Mouse (Mus musculus) small intestine, adult 2 months (tissue): ENCODE results near the gene Adamts13. TPM values are rescaled to one million over a fixed set of nuclear protein-coding genes. Genes with fewer than 3 reads are reported as not detected.

Experiments
- H3K27ac ChIP-seq: fragments of 200-500 bp; 2 replicates; pipeline ENCODE4 v1.5.1; 2012; ENCODE audit warnings: low read depth, low read length, control low read depth, inconsistent platforms; ENCODE audit not compliant: insufficient read depth
- H3K27me3 ChIP-seq: fragments of 200-500 bp; 2 replicates; pipeline ENCODE4 v1.6.1; 2012; ENCODE audit warnings: mild to moderate bottlenecking, moderate library complexity, low read length, inconsistent platforms; ENCODE audit not compliant: control insufficient read depth, insufficient read depth
- H3K36me3 ChIP-seq: fragments of 200-500 bp; 2 replicates; pipeline ENCODE4 v1.6.1; 2012; ENCODE audit warnings: mild to moderate bottlenecking, low read length, control low read depth, inconsistent platforms; ENCODE audit not compliant: control insufficient read depth, insufficient read depth
- H3K4me1 ChIP-seq: fragments of 200-500 bp; 2 replicates; pipeline ENCODE4 v1.6.1; 2012; ENCODE audit warnings: low read length, inconsistent platforms, mixed read lengths; ENCODE audit not compliant: control insufficient read depth, insufficient read depth, insufficient read length
- H3K4me3 ChIP-seq: fragments of 200-500 bp; 2 replicates; pipeline ENCODE4 v1.5.1; 2012; ENCODE audit warnings: low read depth, mild to moderate bottlenecking, control low read depth, inconsistent platforms, low read length, moderate library complexity
- CTCF ChIP-seq: fragments of 200-500 bp; IDR thresholded peaks from 2 replicates; pipeline ENCODE4 v1.5.1; 2012; ENCODE audit warnings: low read depth, mild to moderate bottlenecking, control low read depth, inconsistent platforms, low read length, moderate library complexity, mixed read lengths; ENCODE audit not compliant: insufficient replicate concordance, insufficient read length; ENCODE audit errors: extremely low read depth
- POLR2A ChIP-seq: fragments of 200-500 bp; IDR thresholded peaks from 2 replicates; pipeline ENCODE4 v1.6.1; 2012; ENCODE audit warnings: low read depth, mild to moderate bottlenecking, control low read depth, inconsistent platforms, low read length, moderate library complexity
- WGBS: fragments of 180-500 bp; shearing (Covaris S2); methylation state at CpG from one replicate; pipeline ENCODE4 v1.1.7; 2018; 5-methylcytosine and 5-hydroxymethylcytosine counted together
- polyA plus RNA-seq: library from polyadenylated mRNA; depleted of rRNA; stranded (reverse); fragments of >200 nt; gene quantifications from 2 replicates; pipeline ENCODE4 v1.2.3, GENCODE M21; 2012

Gene Adamts13
- polyA plus RNA-seq, 1 experiment = 0.94 TPM

DNA sequence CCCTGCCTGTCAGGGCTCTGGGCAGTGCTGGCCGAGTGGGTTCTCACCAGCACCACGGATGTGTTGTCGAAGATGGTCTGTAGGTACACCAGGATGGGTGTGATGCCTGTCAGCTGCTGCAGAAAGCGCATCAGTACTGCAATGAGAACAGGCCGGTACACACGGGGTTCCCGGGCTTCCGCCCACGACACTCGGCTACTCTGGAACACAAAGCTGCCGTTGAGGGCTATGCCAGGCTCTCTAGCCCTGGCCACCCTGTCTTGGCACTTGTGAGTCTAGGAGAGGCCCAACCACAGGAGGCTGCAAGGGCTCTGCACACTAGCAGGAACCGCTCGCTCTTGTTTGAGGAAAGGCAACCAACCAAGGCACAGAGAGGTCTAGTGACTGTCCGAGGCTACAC is 50.9 kb downstream of the Adamts13 start:
- Histone ChIP-seq H3K36me3 (0 out of 2 replicates have a peak, but pooled peaks cover 4% of the 10 kb centered on the region), H3K4me3 (no peak overlapping the region), H3K27me3 (no peaks in the 10 kb centered on the region), H3K27ac (no peak overlapping the region), H3K4me1 (peaks cover 2% of the 10 kb centered on the region; the same call in 1 of the 2 replicates)
- WGBS = 69% methylated on average over 14 of the region's 14 CpGs
- TF ChIP-seq POLR2A = no peak
- no peak for TF ChIP-seq CTCF

DNA sequence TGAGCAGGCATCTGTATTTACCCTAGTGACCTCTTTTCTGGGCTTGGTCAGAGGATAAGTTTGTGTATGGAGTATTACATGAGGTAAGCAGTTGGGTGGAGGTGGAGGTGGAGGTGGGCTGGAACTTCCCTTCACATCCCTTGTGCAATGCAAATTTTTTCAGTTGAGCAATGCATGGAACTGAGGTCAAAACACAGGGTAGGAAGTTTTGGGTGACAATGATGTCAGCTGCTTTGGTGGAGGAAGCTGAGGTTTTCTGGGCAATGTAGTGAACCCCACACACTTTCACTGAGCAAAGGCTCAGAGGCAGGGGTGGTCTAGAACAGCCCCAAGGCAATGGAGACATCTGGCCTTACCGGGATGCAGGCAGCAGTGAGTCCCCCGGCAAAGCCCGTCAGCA is 52.3 kb downstream of the Adamts13 start:
- Histone ChIP-seq H3K4me3 (no peak overlapping the region), H3K27ac (no peak overlapping the region), H3K4me1 (peaks cover 2% of the 10 kb centered on the region; the same call in 1 of the 2 replicates), H3K27me3 (no peaks in the 10 kb centered on the region), H3K36me3 (no peaks in the 10 kb centered on the region)
- no peak for TF ChIP-seq CTCF
- no peak for TF ChIP-seq POLR2A
- 66% methylated on average over 3 of the region's 3 CpGs for WGBS

- H3K27me3 ChIP-seq = no peaks in the 10 kb centered on the region
- no peaks in the 10 kb centered on the region for H3K36me3 ChIP-seq
- TF ChIP-seq CTCF = no peak
- TF ChIP-seq POLR2A = no peak
- peaks cover 2% of the 10 kb centered on the region; the same call in 1 of the 2 replicates for H3K4me1 ChIP-seq
- WGBS = 92% methylated on average over 3 of the region's 3 CpGs
- no peak overlapping the region for H3K4me3 ChIP-seq
- H3K27ac ChIP-seq = no peak overlapping the region
Measured at GRCm38 (mm10) chr2:27026332-27026731, 53.1 kb downstream of the Adamts13 start.

GRCm38 (mm10) chr2:27026857-27027617 is 53.8 kb downstream of the Adamts13 start:
- no peak overlapping the region for H3K27ac ChIP-seq
- H3K4me1 ChIP-seq = peaks cover 2% of the 10 kb centered on the region; the same call in 1 of the 2 replicates
- WGBS = 63% methylated on average over 10 of the region's 10 CpGs
- TF ChIP-seq CTCF (no peak), POLR2A (no peak)
- H3K27me3 ChIP-seq = no peaks in the 10 kb centered on the region
- H3K36me3 ChIP-seq = no peaks in the 10 kb centered on the region
- peak overlapping the region; percentile 10; the same call in 1 of the 2 replicates for H3K4me3 ChIP-seq

DNA sequence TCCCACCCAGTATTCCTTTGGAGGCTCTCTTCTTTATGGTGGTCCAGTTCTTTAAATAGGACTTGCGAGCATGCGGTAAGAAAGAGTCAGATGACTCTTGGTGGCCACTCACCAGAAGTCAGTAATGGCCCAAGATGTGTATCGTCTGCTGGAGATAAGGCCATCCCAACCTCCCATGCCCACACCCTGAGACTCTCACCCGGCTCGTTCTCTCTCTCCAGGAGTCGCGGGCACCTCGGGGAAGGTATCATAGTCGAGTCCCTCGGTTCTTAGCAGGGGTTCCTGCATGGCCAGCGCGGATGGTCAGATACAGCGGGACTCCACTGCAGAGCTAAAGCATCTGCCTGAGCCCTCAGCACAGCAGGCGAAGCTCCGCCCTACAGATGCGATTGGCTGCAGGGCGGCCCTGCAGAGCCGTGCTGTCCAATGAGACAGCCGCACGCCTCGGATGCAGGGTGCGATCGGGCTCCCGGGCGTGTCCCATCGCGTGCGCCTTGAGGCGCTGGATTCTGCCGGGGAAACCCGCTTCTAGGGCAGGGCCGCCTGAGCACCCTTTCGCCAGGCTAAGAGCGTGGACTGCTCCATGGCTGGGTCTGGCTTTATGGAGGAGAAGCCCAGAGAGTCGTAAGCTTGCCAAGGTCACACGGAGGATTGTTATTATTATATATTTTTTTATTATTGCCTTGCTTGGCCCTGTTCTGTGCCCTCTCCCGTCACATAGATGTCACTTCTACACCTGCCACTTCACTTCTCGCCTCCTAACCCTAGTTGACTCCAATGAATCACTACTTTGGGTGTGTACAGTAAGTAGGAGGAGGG is 54.6 kb downstream of the Adamts13 start, which contains the start of gene Slc2a6:
Slc2a6 (minus strand) TSS at position 381 of the 819 bp plus-strand sequence.
- 3% methylated on average over 38 of the region's 38 CpGs for WGBS
- Histone ChIP-seq H3K27me3 (no peaks in the 10 kb centered on the region), H3K36me3 (no peaks in the 10 kb centered on the region), H3K27ac (peak within 1 kb of the TSS; percentile 51; the same call in 1 of the 2 replicates), H3K4me1 (peaks cover 2% of the 10 kb centered on the region; the same call in 1 of the 2 replicates), H3K4me3 (peak within 1 kb of the TSS; percentile 47)
- no peak for TF ChIP-seq CTCF
- no peak; the same call in 1 of the 2 replicates for TF ChIP-seq POLR2A

DNA sequence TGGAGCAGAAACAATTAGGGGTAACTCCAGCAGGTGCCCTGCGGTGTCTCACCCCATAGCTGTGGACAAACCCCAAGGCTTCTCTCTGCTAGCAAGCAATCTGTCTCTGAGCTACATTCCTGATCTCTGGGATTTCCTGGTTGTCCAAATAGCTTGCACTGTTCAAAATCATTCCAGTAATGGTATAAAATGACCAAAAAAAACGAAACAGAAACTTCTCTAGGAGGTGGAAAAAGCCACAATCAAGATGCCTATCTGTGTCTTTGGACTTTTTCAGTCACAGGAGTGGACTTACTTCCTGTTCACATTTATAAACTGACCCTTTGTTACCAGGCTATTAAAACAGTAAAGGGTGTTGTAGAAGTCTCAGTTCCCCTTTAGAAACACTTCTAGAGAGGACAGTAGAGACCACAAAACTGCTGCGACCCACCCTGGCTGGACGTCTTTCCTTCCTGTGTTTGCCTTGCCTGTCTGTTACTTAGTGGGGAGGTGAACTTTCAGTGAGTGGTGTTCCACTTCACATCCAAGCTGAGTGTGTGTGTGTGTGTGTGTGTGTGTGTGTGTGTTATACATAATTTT is 55.3 kb downstream of the Adamts13 start:
- H3K27ac ChIP-seq = peak overlapping the region; percentile 51; the same call in 1 of the 2 replicates
- TF ChIP-seq POLR2A (no peak), CTCF (no peak)
- no peaks in the 10 kb centered on the region for H3K27me3 ChIP-seq
- H3K4me3 ChIP-seq = no peak overlapping the region
- WGBS = 28% methylated on average over 4 of the region's 4 CpGs
- H3K36me3 ChIP-seq = no peaks in the 10 kb centered on the region
- H3K4me1 ChIP-seq = peaks cover 2% of the 10 kb centered on the region; the same call in 1 of the 2 replicates

DNA sequence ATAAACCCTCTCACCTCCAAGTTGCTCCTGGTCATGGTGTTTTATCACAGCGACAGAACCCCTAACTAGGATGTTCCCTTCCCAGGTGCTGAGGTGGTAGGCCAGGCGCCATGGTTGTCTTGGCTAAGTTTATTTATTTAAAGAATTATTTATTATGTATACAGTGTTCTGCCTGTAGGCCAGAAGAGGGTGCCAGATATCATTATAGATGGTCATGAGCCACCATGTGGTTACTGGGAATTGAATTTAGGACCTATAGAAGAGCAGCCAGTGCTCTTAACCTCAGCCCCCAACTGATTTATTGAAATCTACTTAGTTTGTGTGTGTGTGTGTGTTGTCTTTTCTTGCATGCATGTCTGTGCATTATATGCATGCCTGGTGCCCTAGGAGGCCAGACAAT is 59.1 kb downstream of the Adamts13 start:
- TF ChIP-seq CTCF (no peak), POLR2A (no peak)

More for the DNA sequence above, 59.1 kb downstream of the Adamts13 start:
- Histone ChIP-seq H3K27ac (no peak overlapping the region), H3K27me3 (no peaks in the 10 kb centered on the region), H3K36me3 (no peaks in the 10 kb centered on the region), H3K4me1 (peaks cover 2% of the 10 kb centered on the region; the same call in 1 of the 2 replicates), H3K4me3 (no peak overlapping the region)
- 50% methylated on average over 2 of the region's 2 CpGs for WGBS
